Mouse (Mus musculus): ENCODE data around the gene Fam227b. TPM values are rescaled to one million over a fixed set of nuclear protein-coding genes. Genes with fewer than 3 reads are reported as not detected.

The Fam227b gene
- polyA plus RNA-seq (2015; fragmentation: Nextera tagmentation; extraction: Ambion mirVana), result not detected in 2 replicates

- peak; percentile 99 for ATAC-seq
- H3K4me1 ChIP-seq, result peaks cover 10% of the 10 kb centered on the region
- peak within 1 kb of the TSS; percentile 79 for H3K27ac ChIP-seq
- H3K9ac ChIP-seq, result peak within 1 kb of the TSS; percentile 89
- H3K4me3 ChIP-seq, result peak within 1 kb of the TSS; percentile 80
- no peaks in the 10 kb centered on the region for H3K27me3 ChIP-seq
- peaks cover 9% of the 10 kb centered on the region; the same call in 1 of the 2 replicates for H3K36me3 ChIP-seq (ENCODE audit: poor library complexity, severe bottlenecking)
- H3K4me2 ChIP-seq, result peak within 1 kb of the TSS; percentile 64
- no peaks in the 10 kb centered on the region for H3K9me3 ChIP-seq (replicated peaks)
- under 1% methylated on average over 57 of the region's 57 CpGs for WGBS
Measured at GRCm38 (mm10) chr2:126151855-126152571, at the start of gene Fam227b, which contains the start of gene Dtwd1. Gene Fam227b, minus strand, starts transcription at chr2:126152004. Gene Dtwd1, plus strand, starts transcription at chr2:126152141.

GRCm38 (mm10) chr2:126198971-126199370, 47.2 kb upstream of the Fam227b start:
- no peaks in the 10 kb centered on the region for H3K9me3 ChIP-seq (replicated peaks)
- no peaks in the 10 kb centered on the region for H3K36me3 ChIP-seq (ENCODE audit: poor library complexity, severe bottlenecking)
- H3K4me1 ChIP-seq, result no peaks in the 10 kb centered on the region
- no peak overlapping the region for H3K27ac ChIP-seq
- 90% methylated on average over 3 of the region's 3 CpGs for WGBS
- no peak overlapping the region for H3K9ac ChIP-seq
- no peak for ATAC-seq
- H3K27me3 ChIP-seq, result no peaks in the 10 kb centered on the region
- H3K4me3 ChIP-seq, result no peak overlapping the region
- no peak overlapping the region for H3K4me2 ChIP-seq

- Histone ChIP-seq H3K9me3 (replicated peaks) (no peaks in the 10 kb centered on the region), H3K27ac (no peak overlapping the region), H3K4me1 (no peaks in the 10 kb centered on the region), H3K4me3 (no peak overlapping the region), H3K9ac (no peak overlapping the region), H3K4me2 (no peak overlapping the region), H3K36me3 (ENCODE audit: poor library complexity, severe bottlenecking) (no peaks in the 10 kb centered on the region), H3K27me3 (no peaks in the 10 kb centered on the region)
- WGBS, result 73% methylated on average over 12 of the region's 12 CpGs
- no peak for ATAC-seq
Measured at GRCm38 (mm10) chr2:126195631-126196356, 44.0 kb upstream of the Fam227b start.

- Histone ChIP-seq H3K27ac (no peak overlapping the region), H3K4me2 (no peak overlapping the region), H3K4me3 (no peak overlapping the region), H3K36me3 (ENCODE audit: poor library complexity, severe bottlenecking) (no peaks in the 10 kb centered on the region), H3K9me3 (replicated peaks) (no peaks in the 10 kb centered on the region), H3K4me1 (no peaks in the 10 kb centered on the region), H3K9ac (no peak overlapping the region), H3K27me3 (no peaks in the 10 kb centered on the region)
- 82% methylated on average over 2 of the region's 2 CpGs for WGBS
- no peak for ATAC-seq
Measured at GRCm38 (mm10) chr2:126192129-126192528, 40.3 kb upstream of the Fam227b start.

- Histone ChIP-seq H3K27me3 (no peaks in the 10 kb centered on the region), H3K36me3 (ENCODE audit: poor library complexity, severe bottlenecking) (no peaks in the 10 kb centered on the region), H3K9ac (no peak overlapping the region), H3K4me1 (no peaks in the 10 kb centered on the region), H3K27ac (no peak overlapping the region), H3K9me3 (replicated peaks) (no peaks in the 10 kb centered on the region), H3K4me2 (no peak overlapping the region), H3K4me3 (no peak overlapping the region)
- no peak for ATAC-seq
- WGBS, result 83% methylated on average over 4 of the region's 4 CpGs
Measured at GRCm38 (mm10) chr2:126191306-126191705, 39.5 kb upstream of the Fam227b start.

GRCm38 (mm10) chr2:126171427-126171826, 19.6 kb upstream of the Fam227b start:
- no peaks in the 10 kb centered on the region for H3K27me3 ChIP-seq
- H3K9me3 ChIP-seq (replicated peaks), result no peaks in the 10 kb centered on the region
- 100% methylated on average over 1 of the region's 1 CpGs for WGBS
- H3K4me1 ChIP-seq, result no peaks in the 10 kb centered on the region
- no peak overlapping the region for H3K4me3 ChIP-seq
- no peak overlapping the region for H3K27ac ChIP-seq
- no peak overlapping the region for H3K4me2 ChIP-seq
- no peak for ATAC-seq
- no peaks in the 10 kb centered on the region for H3K36me3 ChIP-seq (ENCODE audit: poor library complexity, severe bottlenecking)
- no peak overlapping the region for H3K9ac ChIP-seq

- no peak overlapping the region for H3K9ac ChIP-seq
- H3K4me1 ChIP-seq, result no peaks in the 10 kb centered on the region
- H3K4me3 ChIP-seq, result no peak overlapping the region
- H3K4me2 ChIP-seq, result no peak overlapping the region
- peaks cover 26% of the 10 kb centered on the region for H3K36me3 ChIP-seq (ENCODE audit: poor library complexity, severe bottlenecking)
- no peak overlapping the region for H3K27ac ChIP-seq
- no peaks in the 10 kb centered on the region for H3K9me3 ChIP-seq (replicated peaks)
- 86% methylated on average over 8 of the region's 8 CpGs for WGBS
- no peaks in the 10 kb centered on the region for H3K27me3 ChIP-seq
- no peak for ATAC-seq
Measured at GRCm38 (mm10) chr2:126166848-126167617, 15.2 kb upstream of the Fam227b start.

- Histone ChIP-seq H3K27ac (no peak overlapping the region), H3K4me2 (no peak overlapping the region), H3K4me1 (no peaks in the 10 kb centered on the region), H3K9ac (no peak overlapping the region), H3K4me3 (no peak overlapping the region), H3K27me3 (no peaks in the 10 kb centered on the region), H3K36me3 (ENCODE audit: poor library complexity, severe bottlenecking) (peaks cover 33% of the 10 kb centered on the region), H3K9me3 (replicated peaks) (no peaks in the 10 kb centered on the region)
- ATAC-seq, result no peak
Measured at GRCm38 (mm10) chr2:126166335-126166734, 14.5 kb upstream of the Fam227b start.

- Histone ChIP-seq H3K36me3 (ENCODE audit: poor library complexity, severe bottlenecking) (peaks cover 42% of the 10 kb centered on the region), H3K27me3 (no peaks in the 10 kb centered on the region), H3K9me3 (replicated peaks) (no peaks in the 10 kb centered on the region), H3K27ac (no peak overlapping the region), H3K4me2 (no peak overlapping the region), H3K4me3 (no peak overlapping the region), H3K9ac (no peak overlapping the region), H3K4me1 (no peaks in the 10 kb centered on the region)
- no peak for ATAC-seq
- 92% methylated on average over 5 of the region's 5 CpGs for WGBS
Measured at GRCm38 (mm10) chr2:126165277-126166018, 13.6 kb upstream of the Fam227b start.

GRCm38 (mm10) chr2:126147723-126148122, 4.1 kb downstream of the Fam227b start:
- no peak for ATAC-seq
- Histone ChIP-seq H3K9me3 (replicated peaks) (no peaks in the 10 kb centered on the region), H3K27me3 (no peaks in the 10 kb centered on the region), H3K4me1 (peaks cover under 1% of the 10 kb centered on the region; the same call in 1 of the 2 replicates), H3K4me2 (no peak overlapping the region), H3K27ac (no peak overlapping the region), H3K4me3 (no peak overlapping the region), H3K36me3 (ENCODE audit: poor library complexity, severe bottlenecking) (no peaks in the 10 kb centered on the region), H3K9ac (no peak overlapping the region)

- Histone ChIP-seq H3K36me3 (ENCODE audit: poor library complexity, severe bottlenecking) (no peaks in the 10 kb centered on the region), H3K27me3 (no peaks in the 10 kb centered on the region), H3K4me3 (no peak overlapping the region), H3K4me2 (no peak overlapping the region), H3K9me3 (replicated peaks) (no peaks in the 10 kb centered on the region), H3K27ac (no peak overlapping the region), H3K4me1 (no peaks in the 10 kb centered on the region), H3K9ac (no peak overlapping the region)
- WGBS, result 87% methylated on average over 4 of the region's 4 CpGs
- no peak for ATAC-seq
Measured at GRCm38 (mm10) chr2:126094616-126095015, 57.2 kb downstream of the Fam227b start.

Measured in forebrain, embryonic 13.5 days (tissue).